Mouse (Mus musculus): ENCODE results near the gene Olfr1230. TPM values are rescaled to one million over a fixed set of nuclear protein-coding genes. Genes with fewer than 3 reads are reported as not detected.

The Olfr1230 gene
- polyA plus RNA-seq (2015; fragmentation: Nextera tagmentation; extraction: Ambion mirVana): not detected in 2 replicates

- 84% methylated on average over 1 of the region's 1 CpGs for WGBS
- Histone ChIP-seq H3K36me3 (ENCODE audit: control insufficient read depth, insufficient read depth) (no peaks in the 10 kb centered on the region), H3K27me3 (replicated peaks; ENCODE audit: control insufficient read depth, insufficient read depth, low read length) (no peaks in the 10 kb centered on the region)
Measured at GRCm38 (mm10) chr2:89297168-89297567, at the start of gene Olfr1230. Gene Olfr1230, minus strand, starts transcription at chr2:89297268.

GRCm38 (mm10) chr2:89342298-89342697 is 45.2 kb upstream of the Olfr1230 start, which contains the start of gene Olfr1233:
Gene Olfr1233, minus strand, starts transcription at chr2:89342398.
- Histone ChIP-seq H3K4me3 (ENCODE audit: low read depth, low read length) (no peak within 1 kb of the TSS), H3K4me1 (replicated peaks; ENCODE audit: control insufficient read depth, insufficient read depth, low read length) (no peaks in the 10 kb centered on the region), H3K9ac (ENCODE audit: low read depth, low read length) (no peak within 1 kb of the TSS), H3K27me3 (replicated peaks; ENCODE audit: control insufficient read depth, insufficient read depth, low read length) (no peaks in the 10 kb centered on the region), H3K27ac (ENCODE audit: low read depth, low read length) (no peak within 1 kb of the TSS), H3K9me3 (ENCODE audit: control insufficient read depth) (no peaks in the 10 kb centered on the region), H3K4me2 (replicated peaks; ENCODE audit: low read depth) (no peak within 1 kb of the TSS), H3K36me3 (ENCODE audit: control insufficient read depth, insufficient read depth) (no peaks in the 10 kb centered on the region)
- no peak for TF ChIP-seq CTCF (IDR thresholded peaks at IDR 0.05; ENCODE audit: low read depth)
- ATAC-seq: no peak

More at GRCm38 (mm10) chr2:89297168-89297567, at the start of gene Olfr1230:
- Histone ChIP-seq H3K27ac (ENCODE audit: low read depth, low read length) (no peak within 1 kb of the TSS), H3K4me3 (ENCODE audit: low read depth, low read length) (no peak within 1 kb of the TSS), H3K9me3 (ENCODE audit: control insufficient read depth) (no peaks in the 10 kb centered on the region), H3K4me2 (replicated peaks; ENCODE audit: low read depth) (no peak within 1 kb of the TSS), H3K4me1 (replicated peaks; ENCODE audit: control insufficient read depth, insufficient read depth, low read length) (no peaks in the 10 kb centered on the region), H3K9ac (ENCODE audit: low read depth, low read length) (no peak within 1 kb of the TSS)
- TF ChIP-seq CTCF (IDR thresholded peaks at IDR 0.05; ENCODE audit: low read depth): no peak
- ATAC-seq: no peak

- no peak for TF ChIP-seq CTCF (IDR thresholded peaks at IDR 0.05; ENCODE audit: low read depth)
- no peak for ATAC-seq
- no peak within 1 kb of the TSS for H3K4me2 ChIP-seq (replicated peaks; ENCODE audit: low read depth)
Measured at GRCm38 (mm10) chr2:89329575-89329974, 32.5 kb upstream of the Olfr1230 start, which contains the start of gene Olfr1232. Gene Olfr1232, minus strand, starts transcription at chr2:89329675.

GRCm38 (mm10) chr2:89306974-89307373 is 9.9 kb upstream of the Olfr1230 start, which contains the start of gene Olfr1231:
Gene Olfr1231, minus strand, starts transcription at chr2:89307074.
- Histone ChIP-seq H3K4me2 (replicated peaks; ENCODE audit: low read depth) (no peak within 1 kb of the TSS), H3K4me3 (ENCODE audit: low read depth, low read length) (no peak within 1 kb of the TSS), H3K4me1 (replicated peaks; ENCODE audit: control insufficient read depth, insufficient read depth, low read length) (no peaks in the 10 kb centered on the region), H3K27me3 (replicated peaks; ENCODE audit: control insufficient read depth, insufficient read depth, low read length) (no peaks in the 10 kb centered on the region), H3K27ac (ENCODE audit: low read depth, low read length) (no peak within 1 kb of the TSS), H3K9ac (ENCODE audit: low read depth, low read length) (no peak within 1 kb of the TSS), H3K36me3 (ENCODE audit: control insufficient read depth, insufficient read depth) (no peaks in the 10 kb centered on the region), H3K9me3 (ENCODE audit: control insufficient read depth) (no peaks in the 10 kb centered on the region)
- 70% methylated on average over 2 of the region's 2 CpGs for whole genome bisulfite sequencing
- TF ChIP-seq CTCF (IDR thresholded peaks at IDR 0.05; ENCODE audit: low read depth): no peak
- no peak for ATAC-seq

More at GRCm38 (mm10) chr2:89329575-89329974, 32.5 kb upstream of the Olfr1230 start, which contains the start of gene Olfr1232:
- H3K27ac ChIP-seq (ENCODE audit: low read depth, low read length): no peak within 1 kb of the TSS
- H3K9me3 ChIP-seq (ENCODE audit: control insufficient read depth): no peaks in the 10 kb centered on the region
- no peak within 1 kb of the TSS for H3K4me3 ChIP-seq (ENCODE audit: low read depth, low read length)
- H3K27me3 ChIP-seq (replicated peaks; ENCODE audit: control insufficient read depth, insufficient read depth, low read length): no peaks in the 10 kb centered on the region
- H3K4me1 ChIP-seq (replicated peaks; ENCODE audit: control insufficient read depth, insufficient read depth, low read length): no peaks in the 10 kb centered on the region
- H3K9ac ChIP-seq (ENCODE audit: low read depth, low read length): no peak within 1 kb of the TSS
- no peaks in the 10 kb centered on the region for H3K36me3 ChIP-seq (ENCODE audit: control insufficient read depth, insufficient read depth)

- H3K27me3 ChIP-seq (replicated peaks; ENCODE audit: control insufficient read depth, insufficient read depth, low read length): no peaks in the 10 kb centered on the region
- H3K9me3 ChIP-seq (ENCODE audit: control insufficient read depth): no peaks in the 10 kb centered on the region
- H3K4me2 ChIP-seq (replicated peaks; ENCODE audit: low read depth): no peak within 1 kb of the TSS
- 80% methylated on average over 2 of the region's 2 CpGs for WGBS
- H3K9ac ChIP-seq (ENCODE audit: low read depth, low read length): no peak within 1 kb of the TSS
- no peaks in the 10 kb centered on the region for H3K36me3 ChIP-seq (ENCODE audit: control insufficient read depth, insufficient read depth)
- ATAC-seq: no peak
- H3K4me1 ChIP-seq (replicated peaks; ENCODE audit: control insufficient read depth, insufficient read depth, low read length): no peaks in the 10 kb centered on the region
- TF ChIP-seq CTCF (IDR thresholded peaks at IDR 0.05; ENCODE audit: low read depth): no peak
- H3K4me3 ChIP-seq (ENCODE audit: low read depth, low read length): no peak within 1 kb of the TSS
- no peak within 1 kb of the TSS for H3K27ac ChIP-seq (ENCODE audit: low read depth, low read length)
Measured at GRCm38 (mm10) chr2:89287914-89288313, 9.2 kb downstream of the Olfr1230 start, which contains the start of gene Olfr1229. Gene Olfr1229, minus strand, starts transcription at chr2:89288014.

- Histone ChIP-seq H3K9me3 (ENCODE audit: control insufficient read depth) (no peaks in the 10 kb centered on the region), H3K27ac (ENCODE audit: low read depth, low read length) (no peak within 1 kb of the TSS), H3K4me2 (replicated peaks; ENCODE audit: low read depth) (no peak within 1 kb of the TSS), H3K9ac (ENCODE audit: low read depth, low read length) (no peak within 1 kb of the TSS), H3K4me1 (replicated peaks; ENCODE audit: control insufficient read depth, insufficient read depth, low read length) (no peaks in the 10 kb centered on the region), H3K27me3 (replicated peaks; ENCODE audit: control insufficient read depth, insufficient read depth, low read length) (no peaks in the 10 kb centered on the region), H3K4me3 (ENCODE audit: low read depth, low read length) (no peak within 1 kb of the TSS), H3K36me3 (ENCODE audit: control insufficient read depth, insufficient read depth) (no peaks in the 10 kb centered on the region)
- TF ChIP-seq CTCF (IDR thresholded peaks at IDR 0.05; ENCODE audit: low read depth): no peak
- ATAC-seq: no peak
Measured at GRCm38 (mm10) chr2:89253962-89254361, 43.1 kb downstream of the Olfr1230 start, which contains the start of gene Olfr1228. Gene Olfr1228, minus strand, starts transcription at chr2:89254062.

Other genes starting within 250 kb of the Olfr1230 start
- not detected in 2 replicates for gene Olfr1218, start 236.1 kb downstream of the Olfr1230 start, polyA plus RNA-seq (2015; fragmentation: Nextera tagmentation; extraction: Ambion mirVana)
- not detected in 2 replicates for gene Olfr1219, start 213.8 kb downstream of the Olfr1230 start, polyA plus RNA-seq (2015; fragmentation: Nextera tagmentation; extraction: Ambion mirVana)
- not detected in 2 replicates for gene Olfr1220, start 190.4 kb downstream of the Olfr1230 start, polyA plus RNA-seq (2015; fragmentation: Nextera tagmentation; extraction: Ambion mirVana)
- not detected in 2 replicates for gene Olfr1221, start 180.0 kb downstream of the Olfr1230 start, polyA plus RNA-seq (2015; fragmentation: Nextera tagmentation; extraction: Ambion mirVana)
- gene Olfr1222, start 164.2 kb downstream of the Olfr1230 start, polyA plus RNA-seq (2015; fragmentation: Nextera tagmentation; extraction: Ambion mirVana): not detected in 2 replicates
- gene Olfr1223, start 145.7 kb downstream of the Olfr1230 start, polyA plus RNA-seq (2015; fragmentation: Nextera tagmentation; extraction: Ambion mirVana): not detected in 2 replicates
- not detected in 2 replicates for gene Olfr1224-ps1, start 133.2 kb downstream of the Olfr1230 start, polyA plus RNA-seq (2015; fragmentation: Nextera tagmentation; extraction: Ambion mirVana)
- gene Olfr1225, start 122.6 kb downstream of the Olfr1230 start, polyA plus RNA-seq (2015; fragmentation: Nextera tagmentation; extraction: Ambion mirVana): not detected in 2 replicates
- gene Olfr1226, start 97.2 kb downstream of the Olfr1230 start, polyA plus RNA-seq (2015; fragmentation: Nextera tagmentation; extraction: Ambion mirVana): not detected in 2 replicates
- not detected in 2 replicates for gene Olfr1228, start 43.2 kb downstream of the Olfr1230 start, polyA plus RNA-seq (2015; fragmentation: Nextera tagmentation; extraction: Ambion mirVana)
- gene Olfr1229, start 9.3 kb downstream of the Olfr1230 start, polyA plus RNA-seq (2015; fragmentation: Nextera tagmentation; extraction: Ambion mirVana): not detected in 2 replicates
- gene Olfr1231, start 9.8 kb upstream of the Olfr1230 start, polyA plus RNA-seq (2015; fragmentation: Nextera tagmentation; extraction: Ambion mirVana): not detected in 2 replicates
- gene Olfr1232, start 32.4 kb upstream of the Olfr1230 start, polyA plus RNA-seq (2015; fragmentation: Nextera tagmentation; extraction: Ambion mirVana): not detected in 2 replicates
- not detected in 2 replicates for gene Olfr1233, start 45.1 kb upstream of the Olfr1230 start, polyA plus RNA-seq (2015; fragmentation: Nextera tagmentation; extraction: Ambion mirVana)
- gene Olfr1234, start 67.6 kb upstream of the Olfr1230 start, polyA plus RNA-seq (2015; fragmentation: Nextera tagmentation; extraction: Ambion mirVana): not detected in 2 replicates
- gene Olfr1238, start 112.4 kb upstream of the Olfr1230 start, polyA plus RNA-seq (2015; fragmentation: Nextera tagmentation; extraction: Ambion mirVana): not detected in 2 replicates
- gene Olfr1239, start 123.1 kb upstream of the Olfr1230 start, polyA plus RNA-seq (2015; fragmentation: Nextera tagmentation; extraction: Ambion mirVana): not detected in 2 replicates
- not detected in 2 replicates for gene Olfr1240, start 145.7 kb upstream of the Olfr1230 start, polyA plus RNA-seq (2015; fragmentation: Nextera tagmentation; extraction: Ambion mirVana)
- gene Olfr1241, start 189.9 kb upstream of the Olfr1230 start, polyA plus RNA-seq (2015; fragmentation: Nextera tagmentation; extraction: Ambion mirVana): not detected in 2 replicates
- not detected in 2 replicates for gene Olfr1242, start 201.1 kb upstream of the Olfr1230 start, polyA plus RNA-seq (2015; fragmentation: Nextera tagmentation; extraction: Ambion mirVana)
- gene Olfr1243, start 234.2 kb upstream of the Olfr1230 start, polyA plus RNA-seq (2015; fragmentation: Nextera tagmentation; extraction: Ambion mirVana): not detected in 2 replicates

Measured in intestine, postnatal 0 days (tissue).